Mouse (Mus musculus): ENCODE measurements around the gene Tpd52l1. TPM values are rescaled to one million over a fixed set of nuclear protein-coding genes. Genes with fewer than 3 reads are reported as not detected.
"Not testable (repeated sequence)": the region's sequence is repeated elsewhere in the genome, so short reads cannot be mapped to it uniquely, and the experiment has no call there.

Tpd52l1 gene
- polyA plus RNA-seq, 1 experiment from 2014 or later, result 37.3 TPM

- no peak for ATAC-seq (ENCODE audit: low FRiP score)
- no peak overlapping the region for H3K4me2 ChIP-seq (replicated peaks; ENCODE audit: low read depth, low read length)
- H3K27me3 ChIP-seq (ENCODE audit: control insufficient read depth, insufficient read depth, low read length), result no peaks in the 10 kb centered on the region
- H3K27ac ChIP-seq (ENCODE audit: low read depth, low read length), result no peak overlapping the region
- no peaks in the 10 kb centered on the region for H3K36me3 ChIP-seq (ENCODE audit: control insufficient read depth, insufficient read depth, low read length)
- H3K4me3 ChIP-seq (ENCODE audit: low read depth, low read length), result no peak overlapping the region
- WGBS, result 70% methylated on average over 7 of the region's 7 CpGs
- H3K4me1 ChIP-seq (replicated peaks; ENCODE audit: control insufficient read depth, insufficient read depth, low read length), result no peaks in the 10 kb centered on the region
- H3K9ac ChIP-seq (ENCODE audit: low read depth, low read length), result no peak overlapping the region
- H3K9me3 ChIP-seq (ENCODE audit: control insufficient read depth, low read length), result no peaks in the 10 kb centered on the region
- no peak for DNase-seq (ENCODE audit: low spot score)
Measured at GRCm38 (mm10) chr10:31444206-31444605, 1.6 kb downstream of the Tpd52l1 start.

- no peak overlapping the region for H3K4me3 ChIP-seq (ENCODE audit: low read depth, low read length)
Measured at GRCm38 (mm10) chr10:31441491-31441890, 4.3 kb downstream of the Tpd52l1 start.

GRCm38 (mm10) chr10:31436047-31436446 lies 9.7 kb downstream of the Tpd52l1 start:
- ATAC-seq (ENCODE audit: low FRiP score) (no peak), DNase-seq (ENCODE audit: low spot score) (no peak)
- H3K4me1 ChIP-seq (replicated peaks; ENCODE audit: control insufficient read depth, insufficient read depth, low read length), result no peaks in the 10 kb centered on the region
- no peaks in the 10 kb centered on the region for H3K9me3 ChIP-seq (ENCODE audit: control insufficient read depth, low read length)
- no peak overlapping the region for H3K9ac ChIP-seq (ENCODE audit: low read depth, low read length)
- no peaks in the 10 kb centered on the region for H3K27me3 ChIP-seq (ENCODE audit: control insufficient read depth, insufficient read depth, low read length)
- H3K4me3 ChIP-seq (ENCODE audit: low read depth, low read length), result no peak overlapping the region
- H3K4me2 ChIP-seq (replicated peaks; ENCODE audit: low read depth, low read length), result no peak overlapping the region
- no peaks in the 10 kb centered on the region for H3K36me3 ChIP-seq (ENCODE audit: control insufficient read depth, insufficient read depth, low read length)
- no peak overlapping the region for H3K27ac ChIP-seq (ENCODE audit: low read depth, low read length)
- WGBS, result 82% methylated on average over 4 of the region's 4 CpGs

More at GRCm38 (mm10) chr10:31441491-31441890, 4.3 kb downstream of the Tpd52l1 start:
- Histone ChIP-seq H3K27me3 (ENCODE audit: control insufficient read depth, insufficient read depth, low read length) (no peaks in the 10 kb centered on the region), H3K9me3 (ENCODE audit: control insufficient read depth, low read length) (no peaks in the 10 kb centered on the region), H3K4me2 (replicated peaks; ENCODE audit: low read depth, low read length) (no peak overlapping the region), H3K9ac (ENCODE audit: low read depth, low read length) (no peak overlapping the region), H3K36me3 (ENCODE audit: control insufficient read depth, insufficient read depth, low read length) (no peaks in the 10 kb centered on the region), H3K27ac (ENCODE audit: low read depth, low read length) (no peak overlapping the region), H3K4me1 (replicated peaks; ENCODE audit: control insufficient read depth, insufficient read depth, low read length) (no peaks in the 10 kb centered on the region)
- no peak for ATAC-seq (ENCODE audit: low FRiP score)
- DNase-seq (ENCODE audit: low spot score), result no peak

- no peaks in the 10 kb centered on the region for H3K27me3 ChIP-seq (ENCODE audit: control insufficient read depth, insufficient read depth, low read length)
- H3K9ac ChIP-seq (ENCODE audit: low read depth, low read length), result no peak overlapping the region
- DNase-seq (ENCODE audit: low spot score) (no peak), ATAC-seq (ENCODE audit: low FRiP score) (no peak)
- H3K9me3 ChIP-seq (ENCODE audit: control insufficient read depth, low read length), result no peaks in the 10 kb centered on the region
- H3K4me2 ChIP-seq (replicated peaks; ENCODE audit: low read depth, low read length), result no peak overlapping the region
- H3K4me1 ChIP-seq (replicated peaks; ENCODE audit: control insufficient read depth, insufficient read depth, low read length), result no peaks in the 10 kb centered on the region
- no peak overlapping the region for H3K4me3 ChIP-seq (ENCODE audit: low read depth, low read length)
- H3K36me3 ChIP-seq (ENCODE audit: control insufficient read depth, insufficient read depth, low read length), result no peaks in the 10 kb centered on the region
- H3K27ac ChIP-seq (ENCODE audit: low read depth, low read length), result no peak overlapping the region
Measured at GRCm38 (mm10) chr10:31417956-31418355, 27.8 kb downstream of the Tpd52l1 start.

GRCm38 (mm10) chr10:31392990-31393389 lies 52.8 kb downstream of the Tpd52l1 start:
- DNase-seq (ENCODE audit: low spot score) (no peak), ATAC-seq (ENCODE audit: low FRiP score) (no peak)
- H3K9me3 ChIP-seq (ENCODE audit: control insufficient read depth, low read length), result no peaks in the 10 kb centered on the region
- no peaks in the 10 kb centered on the region for H3K4me1 ChIP-seq (replicated peaks; ENCODE audit: control insufficient read depth, insufficient read depth, low read length)
- 54% methylated on average over 1 of the region's 1 CpGs for WGBS
- no peaks in the 10 kb centered on the region for H3K27me3 ChIP-seq (ENCODE audit: control insufficient read depth, insufficient read depth, low read length)
- H3K4me2 ChIP-seq (replicated peaks; ENCODE audit: low read depth, low read length), result no peak overlapping the region
- H3K27ac ChIP-seq (ENCODE audit: low read depth, low read length), result no peak overlapping the region
- H3K36me3 ChIP-seq (ENCODE audit: control insufficient read depth, insufficient read depth, low read length), result no peaks in the 10 kb centered on the region
- H3K9ac ChIP-seq (ENCODE audit: low read depth, low read length), result no peak overlapping the region
- H3K4me3 ChIP-seq (ENCODE audit: low read depth, low read length), result no peak overlapping the region

- H3K9me3 ChIP-seq (ENCODE audit: control insufficient read depth, low read length), result no peaks in the 10 kb centered on the region
- H3K4me2 ChIP-seq (replicated peaks; ENCODE audit: low read depth, low read length), result no peak overlapping the region
- ATAC-seq (ENCODE audit: low FRiP score) (no peak), DNase-seq (ENCODE audit: low spot score) (no peak)
- no peak overlapping the region for H3K4me3 ChIP-seq (ENCODE audit: low read depth, low read length)
- no peak overlapping the region for H3K9ac ChIP-seq (ENCODE audit: low read depth, low read length)
- WGBS, result 81% methylated on average over 4 of the region's 4 CpGs
- no peaks in the 10 kb centered on the region for H3K4me1 ChIP-seq (replicated peaks; ENCODE audit: control insufficient read depth, insufficient read depth, low read length)
- H3K36me3 ChIP-seq (ENCODE audit: control insufficient read depth, insufficient read depth, low read length), result no peaks in the 10 kb centered on the region
- H3K27ac ChIP-seq (ENCODE audit: low read depth, low read length), result no peak overlapping the region
- H3K27me3 ChIP-seq (ENCODE audit: control insufficient read depth, insufficient read depth, low read length), result no peaks in the 10 kb centered on the region
Measured at GRCm38 (mm10) chr10:31390777-31391395, 54.9 kb downstream of the Tpd52l1 start.

GRCm38 (mm10) chr10:31388566-31388965 lies 57.2 kb downstream of the Tpd52l1 start:
- not testable (repeated sequence) for H3K27me3 ChIP-seq (ENCODE audit: control insufficient read depth, insufficient read depth, low read length); H3K9ac ChIP-seq (ENCODE audit: low read depth, low read length); H3K9me3 ChIP-seq (ENCODE audit: control insufficient read depth, low read length); H3K4me1 ChIP-seq (replicated peaks; ENCODE audit: control insufficient read depth, insufficient read depth, low read length); H3K4me2 ChIP-seq (replicated peaks; ENCODE audit: low read depth, low read length); DNase-seq (ENCODE audit: low spot score); H3K4me3 ChIP-seq (ENCODE audit: low read depth, low read length); H3K27ac ChIP-seq (ENCODE audit: low read depth, low read length); H3K36me3 ChIP-seq (ENCODE audit: control insufficient read depth, insufficient read depth, low read length); ATAC-seq (ENCODE audit: low FRiP score)
- 75% methylated on average over 1 of the region's 1 CpGs for WGBS

GRCm38 (mm10) chr10:31370200-31370599 lies 75.6 kb downstream of the Tpd52l1 start:
- H3K9me3 ChIP-seq (ENCODE audit: control insufficient read depth, low read length); H3K27me3 ChIP-seq (ENCODE audit: control insufficient read depth, insufficient read depth, low read length); H3K36me3 ChIP-seq (ENCODE audit: control insufficient read depth, insufficient read depth, low read length); H3K4me1 ChIP-seq (replicated peaks; ENCODE audit: control insufficient read depth, insufficient read depth, low read length); H3K9ac ChIP-seq (ENCODE audit: low read depth, low read length); H3K27ac ChIP-seq (ENCODE audit: low read depth, low read length); H3K4me2 ChIP-seq (replicated peaks; ENCODE audit: low read depth, low read length); H3K4me3 ChIP-seq (ENCODE audit: low read depth, low read length); ATAC-seq (ENCODE audit: low FRiP score): not testable (repeated sequence)
- peak; percentile 31 for DNase-seq (ENCODE audit: low spot score)
- 8% methylated on average over 4 of the region's 5 CpGs for WGBS

- H3K9ac ChIP-seq (ENCODE audit: low read depth, low read length), result no peak overlapping the region
- H3K4me3 ChIP-seq (ENCODE audit: low read depth, low read length), result no peak overlapping the region
- H3K27me3 ChIP-seq (ENCODE audit: control insufficient read depth, insufficient read depth, low read length), result no peaks in the 10 kb centered on the region
- H3K36me3 ChIP-seq (ENCODE audit: control insufficient read depth, insufficient read depth, low read length), result no peaks in the 10 kb centered on the region
- no peaks in the 10 kb centered on the region for H3K9me3 ChIP-seq (ENCODE audit: control insufficient read depth, low read length)
- H3K27ac ChIP-seq (ENCODE audit: low read depth, low read length), result no peak overlapping the region
- no peak overlapping the region for H3K4me2 ChIP-seq (replicated peaks; ENCODE audit: low read depth, low read length)
- no peaks in the 10 kb centered on the region for H3K4me1 ChIP-seq (replicated peaks; ENCODE audit: control insufficient read depth, insufficient read depth, low read length)
- DNase-seq (ENCODE audit: low spot score) (no peak), ATAC-seq (ENCODE audit: low FRiP score) (no peak)
- 88% methylated on average over 4 of the region's 4 CpGs for WGBS
Measured at GRCm38 (mm10) chr10:31359749-31360148, 86.0 kb downstream of the Tpd52l1 start.
